Mouse (Mus musculus) lung, adult 2 months (tissue): ENCODE data around the gene Ifna2.

ENCODE experiments used
- CTCF ChIP-seq: fragments of 200-500 bp; IDR thresholded peaks from 2 replicates; pipeline ENCODE4 v1.5.1; 2011; ENCODE audit warnings: mild to moderate bottlenecking, low read length, control low read depth; ENCODE audit not compliant: insufficient read depth
- POLR2A ChIP-seq: fragments of 200-500 bp; IDR thresholded peaks from 2 replicates; pipeline ENCODE4 v1.6.1; 2011; ENCODE audit warnings: low read depth, mild to moderate bottlenecking, control low read depth, low read length, borderline replicate concordance; ENCODE audit errors: extremely low read depth

GRCm38 (mm10) chr4:88718715-88719114 is 35.0 kb upstream of the Ifna2 start:
- no peak for TF ChIP-seq POLR2A
- TF ChIP-seq CTCF: no peak
